Mouse (Mus musculus): Measurements from ENCODE around the gene Bhlhe41. TPM values are rescaled to one million over a fixed set of nuclear protein-coding genes. Genes with fewer than 3 reads are reported as not detected.

The Bhlhe41 gene
- polyA plus RNA-seq (2015; fragmentation: Nextera tagmentation; extraction: Ambion mirVana), result 1.0 and 1.4 TPM in 2 replicates

DNA sequence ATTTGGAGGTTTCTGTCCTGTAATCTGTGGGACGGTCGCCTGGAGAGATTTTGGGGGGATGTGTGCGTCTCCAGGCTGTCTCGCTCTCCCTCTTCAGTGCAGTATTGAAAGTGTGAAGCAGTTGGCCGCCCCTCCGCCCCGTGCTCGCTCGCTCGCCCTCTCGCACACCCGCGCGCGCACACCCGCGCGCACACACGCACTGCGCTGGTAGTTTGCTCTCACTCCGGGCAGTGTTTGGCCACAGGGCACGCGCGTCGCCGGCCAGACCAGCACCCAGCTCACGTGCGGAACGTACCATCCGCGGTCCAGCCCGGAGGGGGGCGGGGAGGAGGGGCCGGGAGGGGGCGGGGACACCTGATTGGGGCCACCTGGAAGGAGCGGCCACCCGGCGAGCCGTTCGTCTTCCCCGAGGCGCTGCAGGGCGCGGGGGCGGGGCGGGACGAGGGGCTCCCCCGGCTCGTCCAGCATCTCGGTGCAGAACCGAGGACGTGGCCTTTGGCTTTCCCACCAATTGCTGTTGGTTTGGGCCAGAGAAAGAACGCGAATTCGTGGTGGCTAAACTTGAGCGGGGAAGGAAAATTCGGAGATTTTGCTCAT, at the start of gene Bhlhe41:
Gene Bhlhe41, minus strand, starts transcription at position 270 of the 597 bp plus-strand sequence.

Other genes with a start within 250 kb of the Bhlhe41 start
- not detected in 2 replicates for gene Tuba3b, start 249.8 kb downstream of the Bhlhe41 start, polyA plus RNA-seq (2015; fragmentation: Nextera tagmentation; extraction: Ambion mirVana)
- gene Rassf8, start 118.8 kb downstream of the Bhlhe41 start, polyA plus RNA-seq (2015; fragmentation: Nextera tagmentation; extraction: Ambion mirVana), result 4.6 and 6.9 TPM in 2 replicates
- gene Sspn, start 66.1 kb upstream of the Bhlhe41 start, polyA plus RNA-seq (2015; fragmentation: Nextera tagmentation; extraction: Ambion mirVana), result 3.9 and 5.2 TPM in 2 replicates